Mouse (Mus musculus): ENCODE data around the gene Stx8. TPM values are rescaled to one million over a fixed set of nuclear protein-coding genes. Genes with fewer than 3 reads are reported as not detected.

Stx8 gene
- polyA plus RNA-seq, 1 experiment from 2014 or later, result 64.1 TPM

GRCm38 (mm10) chr11:67925000-67925399, 41.0 kb upstream of the Stx8 start:
- H3K27ac ChIP-seq (ENCODE audit: low read length), result no peak overlapping the region
- no peak for ATAC-seq
- WGBS, result 89% methylated on average over 13 of the region's 13 CpGs

GRCm38 (mm10) chr11:67926348-67927055, 39.5 kb upstream of the Stx8 start:
- Histone ChIP-seq H3K4me3 (ENCODE audit: low read depth, low read length) (no peak overlapping the region), H3K9ac (ENCODE audit: low read depth, low read length) (no peak overlapping the region), H3K9me3 (replicated peaks; ENCODE audit: control insufficient read depth, low read length, poor library complexity, severe bottlenecking) (no peaks in the 10 kb centered on the region), H3K36me3 (ENCODE audit: control insufficient read depth, insufficient read depth, low read length) (no peaks in the 10 kb centered on the region), H3K4me2 (ENCODE audit: low read length) (no peak overlapping the region), H3K4me1 (ENCODE audit: control insufficient read depth, insufficient read depth, low read length) (peaks cover 8% of the 10 kb centered on the region), H3K27ac (ENCODE audit: low read length) (no peak overlapping the region), H3K27me3 (ENCODE audit: control insufficient read depth, insufficient read depth, low read depth, low read length) (no peaks in the 10 kb centered on the region)
- WGBS, result 12% methylated on average over 15 of the region's 15 CpGs
- ATAC-seq, result no peak

More at GRCm38 (mm10) chr11:67925000-67925399, 41.0 kb upstream of the Stx8 start:
- no peak overlapping the region for H3K9ac ChIP-seq (ENCODE audit: low read depth, low read length)
- no peaks in the 10 kb centered on the region for H3K36me3 ChIP-seq (ENCODE audit: control insufficient read depth, insufficient read depth, low read length)
- peaks cover 12% of the 10 kb centered on the region for H3K4me1 ChIP-seq (ENCODE audit: control insufficient read depth, insufficient read depth, low read length)
- H3K27me3 ChIP-seq (ENCODE audit: control insufficient read depth, insufficient read depth, low read depth, low read length), result peaks cover 14% of the 10 kb centered on the region
- no peaks in the 10 kb centered on the region for H3K9me3 ChIP-seq (replicated peaks; ENCODE audit: control insufficient read depth, low read length, poor library complexity, severe bottlenecking)
- H3K4me3 ChIP-seq (ENCODE audit: low read depth, low read length), result no peak overlapping the region
- H3K4me2 ChIP-seq (ENCODE audit: low read length), result no peak overlapping the region

GRCm38 (mm10) chr11:67932156-67932555, 33.8 kb upstream of the Stx8 start:
- 96% methylated on average over 3 of the region's 3 CpGs for WGBS
- Histone ChIP-seq H3K4me2 (ENCODE audit: low read length) (no peak overlapping the region), H3K27ac (ENCODE audit: low read length) (no peak overlapping the region), H3K9me3 (replicated peaks; ENCODE audit: control insufficient read depth, low read length, poor library complexity, severe bottlenecking) (no peaks in the 10 kb centered on the region), H3K4me1 (ENCODE audit: control insufficient read depth, insufficient read depth, low read length) (no peaks in the 10 kb centered on the region), H3K4me3 (ENCODE audit: low read depth, low read length) (no peak overlapping the region), H3K27me3 (ENCODE audit: control insufficient read depth, insufficient read depth, low read depth, low read length) (no peaks in the 10 kb centered on the region), H3K36me3 (ENCODE audit: control insufficient read depth, insufficient read depth, low read length) (no peaks in the 10 kb centered on the region), H3K9ac (ENCODE audit: low read depth, low read length) (no peak overlapping the region)
- ATAC-seq, result no peak

GRCm38 (mm10) chr11:67948229-67948628, 17.8 kb upstream of the Stx8 start:
- ATAC-seq, result no peak
- Histone ChIP-seq H3K9me3 (replicated peaks; ENCODE audit: control insufficient read depth, low read length, poor library complexity, severe bottlenecking) (no peaks in the 10 kb centered on the region), H3K4me3 (ENCODE audit: low read depth, low read length) (no peak overlapping the region), H3K4me2 (ENCODE audit: low read length) (no peak overlapping the region), H3K27ac (ENCODE audit: low read length) (no peak overlapping the region), H3K4me1 (ENCODE audit: control insufficient read depth, insufficient read depth, low read length) (no peaks in the 10 kb centered on the region), H3K36me3 (ENCODE audit: control insufficient read depth, insufficient read depth, low read length) (no peaks in the 10 kb centered on the region), H3K27me3 (ENCODE audit: control insufficient read depth, insufficient read depth, low read depth, low read length) (peaks cover 3% of the 10 kb centered on the region; the same call in 1 of the 2 replicates), H3K9ac (ENCODE audit: low read depth, low read length) (no peak overlapping the region)
- 67% methylated on average over 3 of the region's 3 CpGs for WGBS

GRCm38 (mm10) chr11:67949475-67949874, 16.5 kb upstream of the Stx8 start:
- Histone ChIP-seq H3K9ac (ENCODE audit: low read depth, low read length) (no peak overlapping the region), H3K4me3 (ENCODE audit: low read depth, low read length) (no peak overlapping the region), H3K4me2 (ENCODE audit: low read length) (no peak overlapping the region), H3K36me3 (ENCODE audit: control insufficient read depth, insufficient read depth, low read length) (no peaks in the 10 kb centered on the region), H3K27me3 (ENCODE audit: control insufficient read depth, insufficient read depth, low read depth, low read length) (peaks cover 3% of the 10 kb centered on the region; the same call in 1 of the 2 replicates), H3K27ac (ENCODE audit: low read length) (no peak overlapping the region), H3K9me3 (replicated peaks; ENCODE audit: control insufficient read depth, low read length, poor library complexity, severe bottlenecking) (no peaks in the 10 kb centered on the region), H3K4me1 (ENCODE audit: control insufficient read depth, insufficient read depth, low read length) (no peaks in the 10 kb centered on the region)
- no peak for ATAC-seq
- 83% methylated on average over 9 of the region's 9 CpGs for WGBS

GRCm38 (mm10) chr11:67953604-67954003, 12.4 kb upstream of the Stx8 start:
- H3K9ac ChIP-seq (ENCODE audit: low read depth, low read length), result no peak overlapping the region
- H3K27ac ChIP-seq (ENCODE audit: low read length), result no peak overlapping the region
- no peak for ATAC-seq
- no peak overlapping the region for H3K4me2 ChIP-seq (ENCODE audit: low read length)
- no peak overlapping the region for H3K4me3 ChIP-seq (ENCODE audit: low read depth, low read length)
- H3K27me3 ChIP-seq (ENCODE audit: control insufficient read depth, insufficient read depth, low read depth, low read length), result no peaks in the 10 kb centered on the region
- H3K4me1 ChIP-seq (ENCODE audit: control insufficient read depth, insufficient read depth, low read length), result no peaks in the 10 kb centered on the region
- H3K9me3 ChIP-seq (replicated peaks; ENCODE audit: control insufficient read depth, low read length, poor library complexity, severe bottlenecking), result no peaks in the 10 kb centered on the region
- no peaks in the 10 kb centered on the region for H3K36me3 ChIP-seq (ENCODE audit: control insufficient read depth, insufficient read depth, low read length)
- 86% methylated on average over 5 of the region's 5 CpGs for WGBS

- no peak overlapping the region for H3K9ac ChIP-seq (ENCODE audit: low read depth, low read length)
- no peaks in the 10 kb centered on the region for H3K36me3 ChIP-seq (ENCODE audit: control insufficient read depth, insufficient read depth, low read length)
- H3K4me3 ChIP-seq (ENCODE audit: low read depth, low read length), result no peak overlapping the region
- H3K4me1 ChIP-seq (ENCODE audit: control insufficient read depth, insufficient read depth, low read length), result no peaks in the 10 kb centered on the region
- no peak for ATAC-seq
- H3K9me3 ChIP-seq (replicated peaks; ENCODE audit: control insufficient read depth, low read length, poor library complexity, severe bottlenecking), result no peaks in the 10 kb centered on the region
- 90% methylated on average over 6 of the region's 6 CpGs for WGBS
- H3K27me3 ChIP-seq (ENCODE audit: control insufficient read depth, insufficient read depth, low read depth, low read length), result no peaks in the 10 kb centered on the region
- H3K27ac ChIP-seq (ENCODE audit: low read length), result no peak overlapping the region
- H3K4me2 ChIP-seq (ENCODE audit: low read length), result no peak overlapping the region
These were observed 11.6 kb upstream of the Stx8 start for GRCm38 (mm10) chr11:67954413-67954812.

GRCm38 (mm10) chr11:67964110-67964509, 1.9 kb upstream of the Stx8 start:
- no peak overlapping the region for H3K4me2 ChIP-seq (ENCODE audit: low read length)
- whole genome bisulfite sequencing, result 79% methylated on average over 6 of the region's 6 CpGs
- no peaks in the 10 kb centered on the region for H3K9me3 ChIP-seq (replicated peaks; ENCODE audit: control insufficient read depth, low read length, poor library complexity, severe bottlenecking)
- no peak for ATAC-seq
- no peak overlapping the region for H3K4me3 ChIP-seq (ENCODE audit: low read depth, low read length)
- H3K4me1 ChIP-seq (ENCODE audit: control insufficient read depth, insufficient read depth, low read length), result peaks cover 17% of the 10 kb centered on the region
- H3K9ac ChIP-seq (ENCODE audit: low read depth, low read length), result no peak overlapping the region
- no peaks in the 10 kb centered on the region for H3K27me3 ChIP-seq (ENCODE audit: control insufficient read depth, insufficient read depth, low read depth, low read length)
- H3K36me3 ChIP-seq (ENCODE audit: control insufficient read depth, insufficient read depth, low read length), result no peaks in the 10 kb centered on the region
- no peak overlapping the region for H3K27ac ChIP-seq (ENCODE audit: low read length)

- WGBS, result 5% methylated on average over 15 of the region's 15 CpGs
- no peak within 1 kb of the TSS for H3K27ac ChIP-seq (ENCODE audit: low read length)
These were observed 630 bp upstream of the Stx8 start, which contains the start of gene Cfap52 for GRCm38 (mm10) chr11:67965242-67965883. Gene Cfap52, minus strand, starts transcription at chr11:67965651.

More at GRCm38 (mm10) chr11:67965242-67965883, 630 bp upstream of the Stx8 start, which contains the start of gene Cfap52:
- H3K9me3 ChIP-seq (replicated peaks; ENCODE audit: control insufficient read depth, low read length, poor library complexity, severe bottlenecking), result no peaks in the 10 kb centered on the region
- ATAC-seq, result peak; percentile 76
- peak within 1 kb of the TSS; percentile 87 for H3K4me3 ChIP-seq (ENCODE audit: low read depth, low read length)
- H3K9ac ChIP-seq (ENCODE audit: low read depth, low read length), result peak within 1 kb of the TSS; percentile 90
- H3K36me3 ChIP-seq (ENCODE audit: control insufficient read depth, insufficient read depth, low read length), result no peaks in the 10 kb centered on the region
- peak within 1 kb of the TSS; percentile 70 for H3K4me2 ChIP-seq (ENCODE audit: low read length)
- no peaks in the 10 kb centered on the region for H3K27me3 ChIP-seq (ENCODE audit: control insufficient read depth, insufficient read depth, low read depth, low read length)
- peaks cover 17% of the 10 kb centered on the region for H3K4me1 ChIP-seq (ENCODE audit: control insufficient read depth, insufficient read depth, low read length)
